Mouse (Mus musculus) C2C12 (cell line): ENCODE data around the gene Mpdu1. TPM values are rescaled to one million over a fixed set of nuclear protein-coding genes. Genes with fewer than 3 reads are reported as not detected.
"Not testable (repeated sequence)": the region's sequence is repeated elsewhere in the genome, so short reads cannot be mapped to it uniquely, and the experiment has no call there.

Source experiments
- H3K27me3 ChIP-seq: one replicate; pipeline ENCODE4 v1.6.1; 2011; ENCODE audit not compliant: control insufficient read depth, insufficient read depth, insufficient read length
- H3K36me3 ChIP-seq: one replicate; pipeline ENCODE4 v1.6.1; 2011; ENCODE audit not compliant: control insufficient read depth, insufficient read depth
- H3K4me3 ChIP-seq: one replicate; pipeline ENCODE4 v1.5.1; 2011; ENCODE audit warnings: mild to moderate bottlenecking, control low read depth; ENCODE audit not compliant: poor library complexity, insufficient read depth, severe bottlenecking
- H3K79me2 ChIP-seq: one replicate; pipeline ENCODE4 v1.6.1; 2011; ENCODE audit not compliant: control insufficient read depth, insufficient read depth
- H3K79me3 ChIP-seq: one replicate; pipeline ENCODE4 v1.6.1; 2011; ENCODE audit warnings: low read depth, control low read depth
- H3ac ChIP-seq: one replicate; pipeline ENCODE3; 2011; ENCODE audit warnings: low read depth; ENCODE audit not compliant: control insufficient read depth, insufficient read length
- CEBPB ChIP-seq: IDR thresholded peaks from one replicate; pipeline ENCODE4 v1.6.1; 2011; ENCODE audit warnings: low read depth, mild to moderate bottlenecking, control low read depth, moderate library complexity
- CTCF ChIP-seq: IDR thresholded peaks from one replicate; pipeline ENCODE4 v1.5.1; 2011; ENCODE audit not compliant: control insufficient read depth, insufficient read depth, insufficient read length
- FOSL1 ChIP-seq: IDR thresholded peaks from one replicate; pipeline ENCODE4 v1.8.0; 2011; ENCODE audit warnings: mild to moderate bottlenecking, low read length; ENCODE audit not compliant: poor library complexity, insufficient read depth, severe bottlenecking
- MAX ChIP-seq: IDR thresholded peaks from one replicate; pipeline ENCODE4 v1.6.1; 2011; ENCODE audit warnings: mild to moderate bottlenecking, control low read depth
- MYOD1 ChIP-seq: IDR thresholded peaks from one replicate; pipeline ENCODE4 v1.6.1; 2011; ENCODE audit warnings: low read depth; ENCODE audit not compliant: control insufficient read depth, insufficient read length
- MYOG ChIP-seq: IDR thresholded peaks from one replicate; pipeline ENCODE4 v1.6.1; 2011; ENCODE audit not compliant: control insufficient read depth, insufficient read length; ENCODE audit errors: extremely low read depth
- USF1 ChIP-seq: IDR thresholded peaks from one replicate; pipeline ENCODE4 v1.6.1; 2011; ENCODE audit warnings: low read depth, mild to moderate bottlenecking, control low read depth, moderate library complexity
- polyA plus RNA-seq: library from polyadenylated mRNA; unstranded; fragments of >200 nt; fragmentation: generic; extraction: Trizol; gene quantifications from one replicate; pipeline ENCODE4 v1.2.1, GENCODE M21; 2012; ENCODE audit warnings: missing spikeins

The Mpdu1 gene
- polyA plus RNA-seq, 1 experiment = 95.8 TPM

DNA sequence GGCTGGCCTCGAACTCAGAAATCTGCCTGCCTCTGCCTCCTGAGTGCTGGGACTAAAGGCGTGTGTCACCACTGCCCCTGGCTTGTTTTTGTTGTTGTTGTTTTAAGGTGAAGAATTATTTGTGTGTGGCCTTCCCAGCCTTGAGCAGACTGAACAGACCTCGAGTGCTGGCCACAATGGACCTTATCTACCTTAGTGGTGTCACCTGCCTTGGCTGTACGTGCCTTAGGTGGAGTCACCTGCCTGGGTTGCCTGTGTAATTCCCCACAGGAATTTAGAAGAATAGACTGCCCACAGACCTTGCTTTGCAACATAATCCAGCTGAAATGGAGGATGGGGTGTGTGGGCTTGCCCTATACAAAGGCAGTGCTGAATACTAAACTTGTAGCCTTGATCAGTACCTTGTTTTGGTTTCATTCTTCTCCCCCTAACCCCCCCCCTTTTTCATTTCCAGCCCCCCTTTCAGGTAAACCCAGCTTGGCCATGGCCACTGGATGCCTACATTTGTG lies 45.5 kb upstream of the Mpdu1 start:
- no peak for TF ChIP-seq MYOG
- no peak for TF ChIP-seq CEBPB
- no peak for TF ChIP-seq MYOD1
- no peak for TF ChIP-seq CTCF
- no peak for TF ChIP-seq USF1
- TF ChIP-seq MAX = no peak
- TF ChIP-seq FOSL1 = no peak

DNA sequence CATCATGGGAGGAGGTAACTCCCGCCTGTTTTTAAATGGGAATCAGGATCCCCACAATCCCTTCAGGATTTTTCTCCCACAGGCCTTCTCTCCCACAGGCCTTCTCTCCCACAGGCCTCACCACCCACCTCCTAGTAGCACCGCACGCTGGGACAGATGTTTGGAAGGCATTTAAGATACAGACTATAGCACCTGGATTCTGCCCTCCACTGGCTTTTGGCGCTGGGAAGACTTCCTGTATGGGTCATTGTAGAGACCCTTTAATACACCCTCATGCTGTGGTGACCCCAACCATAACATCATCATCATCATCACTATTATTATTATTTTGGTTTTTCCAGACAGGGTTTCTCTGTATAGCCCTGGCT lies 45.0 kb upstream of the Mpdu1 start:
- Histone ChIP-seq H3K27me3 (no peaks in the 10 kb centered on the region), H3K79me2 (no peaks in the 10 kb centered on the region), H3ac (no peak overlapping the region), H3K36me3 (no peaks in the 10 kb centered on the region), H3K4me3 (no peak overlapping the region), H3K79me3 (no peaks in the 10 kb centered on the region)
- TF ChIP-seq MAX = no peak
- no peak for TF ChIP-seq MYOD1
- TF ChIP-seq USF1 = no peak
- no peak for TF ChIP-seq FOSL1
- TF ChIP-seq MYOG = no peak
- no peak for TF ChIP-seq CEBPB
- no peak for TF ChIP-seq CTCF

More for the DNA sequence above, 45.5 kb upstream of the Mpdu1 start:
- no peaks in the 10 kb centered on the region for H3K36me3 ChIP-seq
- H3K27me3 ChIP-seq = no peaks in the 10 kb centered on the region
- H3K79me3 ChIP-seq = no peaks in the 10 kb centered on the region
- no peaks in the 10 kb centered on the region for H3K79me2 ChIP-seq
- no peak overlapping the region for H3K4me3 ChIP-seq
- no peak overlapping the region for H3ac ChIP-seq

DNA sequence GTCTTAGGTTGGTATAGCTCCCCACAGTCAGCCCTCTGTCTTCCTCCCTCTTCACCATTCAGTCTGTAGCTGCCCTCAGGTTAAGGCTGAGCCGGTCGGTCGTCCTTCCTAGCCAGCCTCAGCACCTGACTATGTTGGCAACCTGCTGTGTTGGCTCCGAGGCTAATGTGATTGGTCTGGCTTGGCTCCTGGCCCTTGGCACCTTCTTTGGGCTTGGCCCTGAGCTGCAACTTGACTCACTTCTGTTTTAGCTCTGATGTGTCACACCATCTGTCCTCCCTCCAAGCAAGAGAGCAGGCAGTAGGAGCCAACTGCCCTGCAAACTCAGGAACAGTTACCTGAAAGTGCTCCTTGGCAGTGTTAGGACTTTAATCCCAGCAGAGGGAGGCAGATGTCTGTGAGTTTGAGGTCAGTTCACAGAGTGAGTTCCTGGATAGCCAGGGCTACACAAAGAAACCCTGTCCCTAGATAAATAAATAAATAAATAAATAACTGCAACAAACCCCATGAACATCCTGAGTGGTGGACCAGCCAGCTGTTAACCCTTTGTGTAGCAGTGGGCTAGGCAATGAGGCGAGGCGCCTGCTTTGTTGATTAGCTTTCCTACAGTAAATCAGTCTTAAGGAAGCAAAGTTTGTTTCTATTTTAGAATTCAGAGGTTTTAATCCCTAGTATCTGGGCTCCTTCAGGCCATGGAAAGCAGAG lies 44.5 kb upstream of the Mpdu1 start:
- TF ChIP-seq MAX = no peak
- no peak for TF ChIP-seq CTCF
- TF ChIP-seq FOSL1 = no peak
- TF ChIP-seq USF1 = no peak
- TF ChIP-seq MYOG = no peak
- Histone ChIP-seq H3K27me3 (no peaks in the 10 kb centered on the region), H3K79me2 (no peaks in the 10 kb centered on the region), H3K79me3 (no peaks in the 10 kb centered on the region), H3K4me3 (no peak overlapping the region), H3K36me3 (no peaks in the 10 kb centered on the region), H3ac (no peak overlapping the region)

DNA sequence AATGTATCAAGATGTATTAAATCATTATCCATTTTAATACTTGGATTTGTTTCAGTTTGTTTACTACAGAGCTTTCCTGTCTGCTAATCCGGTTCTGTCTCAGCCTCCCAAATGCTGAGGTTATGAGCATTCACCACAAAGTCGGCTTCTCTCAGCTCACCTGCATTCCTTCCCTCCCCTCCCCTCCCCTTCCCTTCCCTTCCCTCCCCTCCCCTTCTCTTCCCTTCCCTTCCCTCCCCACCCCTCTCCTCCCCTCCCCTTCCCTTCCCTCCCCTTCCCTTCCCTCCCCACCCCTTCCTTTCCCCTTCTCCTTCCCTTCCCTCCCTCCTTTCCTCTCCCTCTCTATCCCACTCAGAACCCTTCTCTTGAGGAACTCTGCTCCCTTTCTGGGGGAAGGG lies 42.2 kb upstream of the Mpdu1 start:
- Histone ChIP-seq H3K36me3 (no peaks in the 10 kb centered on the region), H3K4me3 (no peak overlapping the region)
- TF ChIP-seq MAX (no peak), MYOG (no peak), CEBPB (no peak), FOSL1 (no peak), CTCF (no peak), MYOD1 (no peak)

GRCm38 (mm10) chr11:69703814-69704612 lies 41.6 kb upstream of the Mpdu1 start:
- no peak for TF ChIP-seq USF1
- no peak for TF ChIP-seq CTCF
- TF ChIP-seq CEBPB = no peak
- TF ChIP-seq FOSL1 = no peak
- no peak for TF ChIP-seq MYOG
- Histone ChIP-seq H3K79me2 (no peaks in the 10 kb centered on the region), H3K79me3 (no peaks in the 10 kb centered on the region), H3K27me3 (no peaks in the 10 kb centered on the region), H3ac (no peak overlapping the region), H3K36me3 (no peaks in the 10 kb centered on the region), H3K4me3 (no peak overlapping the region)

More for the DNA sequence above, 42.2 kb upstream of the Mpdu1 start:
- Histone ChIP-seq H3K79me3 (no peaks in the 10 kb centered on the region), H3ac (no peak overlapping the region), H3K27me3 (no peaks in the 10 kb centered on the region), H3K79me2 (no peaks in the 10 kb centered on the region)

- H3K27me3 ChIP-seq, H3K36me3 ChIP-seq, H3K79me2 ChIP-seq, H3ac ChIP-seq, H3K79me3 ChIP-seq, H3K4me3 ChIP-seq: not testable (repeated sequence)
These were observed 40.9 kb upstream of the Mpdu1 start for GRCm38 (mm10) chr11:69703381-69703780.

DNA sequence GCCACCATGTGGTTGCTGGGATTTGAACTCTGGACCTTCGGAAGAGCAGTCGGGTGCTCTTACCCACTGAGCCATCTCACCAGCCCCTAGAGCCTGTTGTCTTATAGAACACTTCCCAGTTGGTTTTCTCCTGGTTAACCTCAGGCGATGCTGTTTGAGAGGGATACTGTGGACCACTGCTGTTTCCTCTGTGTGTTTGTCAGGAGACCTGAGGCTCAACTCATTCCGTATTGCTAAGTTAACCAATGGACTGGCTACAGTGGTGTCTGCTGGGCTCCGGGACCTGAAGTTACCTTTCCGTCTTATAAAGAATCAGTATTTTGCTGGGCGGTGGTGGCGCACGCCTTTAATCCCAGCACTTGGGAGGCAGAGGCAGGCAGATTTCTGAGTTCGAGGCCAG lies 40.4 kb upstream of the Mpdu1 start:
- not testable (repeated sequence) for H3K79me2 ChIP-seq, H3ac ChIP-seq, H3K79me3 ChIP-seq, H3K27me3 ChIP-seq, H3K36me3 ChIP-seq, H3K4me3 ChIP-seq
